22 mouse cellular contexts compared by ENCODE assay signal in the genomic region with DNA sequence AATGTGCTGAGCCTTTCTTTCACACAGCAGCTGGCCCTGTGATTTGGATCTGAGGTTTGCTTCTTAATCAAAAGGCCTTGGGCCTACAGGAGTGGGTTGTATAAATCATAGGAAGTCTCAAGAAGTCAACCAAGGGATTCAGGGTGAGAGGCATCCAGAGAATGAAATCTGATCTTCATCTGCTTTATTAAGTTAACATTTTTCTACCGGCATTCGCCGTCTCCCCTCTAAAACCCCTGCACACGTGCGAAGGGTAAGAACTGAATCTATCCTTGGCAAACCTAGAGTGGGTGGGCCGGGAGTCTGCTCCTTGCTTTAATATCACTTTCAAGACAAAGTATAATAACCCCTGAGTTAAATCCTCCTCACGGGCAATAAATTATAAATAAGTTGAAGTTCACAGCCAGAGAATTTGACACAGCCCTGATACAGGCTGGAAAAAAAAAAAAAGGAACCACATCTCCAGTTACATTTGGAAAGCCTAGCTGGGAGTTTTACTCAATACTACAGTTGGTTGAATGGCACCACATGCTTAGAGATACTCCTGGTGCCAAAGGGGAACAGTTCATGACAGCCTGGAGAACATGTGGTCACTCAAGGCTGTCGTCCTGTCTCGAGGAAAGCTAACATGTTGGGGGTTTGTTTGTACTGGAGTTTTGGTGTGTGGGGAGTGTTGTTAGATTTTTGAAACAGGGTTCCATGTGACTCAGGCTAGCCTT.
DNase-seq lines count a peak whose midpoint lies in the region; ATAC-seq and TF ChIP-seq lines count a peak whose summit lies in the region.
"Had no signal": no experiment of that assay in that cellular context is flagged by ENCODE, and none has a peak within 500 bp of the region (broad histone marks: within the 10 kb centered on the region; RNA-seq: fewer than 3 reads in every experiment).

No protein-coding gene starts in this region.

- no peak overlapping the region for H3K4me3 ChIP-seq in kidney, embryonic 15.5 days (replicated peaks)
- H3K4me3 ChIP-seq in limb, embryonic 14.5 days (replicated peaks; ENCODE audit: low read length): no peak overlapping the region
- H3K4me3 ChIP-seq in midbrain, embryonic 16.5 days (ENCODE audit: low read depth, low read length): no peak overlapping the region
- H3K4me3 ChIP-seq: forebrain, embryonic 10.5 days; heart, embryonic 15.5 days had no signal

- H3K27ac ChIP-seq in kidney, embryonic 15.5 days: peak overlapping the region; percentile 57
- no peak overlapping the region for H3K27ac ChIP-seq in limb, embryonic 14.5 days (replicated peaks; ENCODE audit: low read depth, low read length)
- H3K27ac ChIP-seq in midbrain, embryonic 16.5 days (ENCODE audit: low read length): no peak overlapping the region
- H3K27ac ChIP-seq: forebrain, embryonic 10.5 days; heart, embryonic 15.5 days; hindbrain, embryonic 14.5 days had no signal

- no peaks in the 10 kb centered on the region for H3K27me3 ChIP-seq in kidney, embryonic 15.5 days
- no peaks in the 10 kb centered on the region for H3K27me3 ChIP-seq in limb, embryonic 14.5 days (ENCODE audit: control insufficient read depth, insufficient read depth, low read length)
- H3K27me3 ChIP-seq in midbrain, embryonic 16.5 days (ENCODE audit: control insufficient read depth, insufficient read depth, low read depth, low read length): no peaks in the 10 kb centered on the region
- H3K27me3 ChIP-seq: heart, embryonic 15.5 days had no signal

- DNase-seq in kidney, postnatal 14 days: no peak
- DNase-seq in adipocyte (ENCODE audit: low spot score): peak; percentile 81
- peak; percentile 21 for DNase-seq in fibroblast of lung, adult 2 months (ENCODE audit: low read depth)
- DNase-seq in limb, embryonic 14.5 days (ENCODE audit: low spot score): peak; percentile 52
- no peak for DNase-seq in layer of hippocampus, postnatal 25 days (ENCODE audit: extremely low spot score in 1 of 2, low spot score in 1 of 2)
- no peak for DNase-seq in gastrocnemius, adult 8-10 months (ENCODE audit: low spot score in 2 of 2)
- DNase-seq: adrenal gland, postnatal 25 days; cerebellum, adult 8-10 months; gastrocnemius, postnatal 36 days; heart, postnatal 36 days; kidney, postnatal 10 days; layer of hippocampus, postnatal 36 days; lung, postnatal 10 days; thymus, postnatal 14 days had no signal

- H3K4me2 ChIP-seq in kidney, embryonic 15.5 days: no peak overlapping the region
- H3K4me2 ChIP-seq in limb, embryonic 14.5 days (replicated peaks; ENCODE audit: low read depth, low read length, severe bottlenecking): no peak overlapping the region
- no peak overlapping the region for H3K4me2 ChIP-seq in midbrain, embryonic 16.5 days (ENCODE audit: low read length)
- H3K4me2 ChIP-seq: heart, embryonic 15.5 days; hindbrain, embryonic 14.5 days; midbrain, embryonic 11.5 days had no signal

- H3K36me3 ChIP-seq in kidney, embryonic 15.5 days: no peaks in the 10 kb centered on the region
- no peaks in the 10 kb centered on the region for H3K36me3 ChIP-seq in limb, embryonic 14.5 days (ENCODE audit: control insufficient read depth, insufficient read depth, low read length)
- no peaks in the 10 kb centered on the region for H3K36me3 ChIP-seq in midbrain, embryonic 16.5 days (ENCODE audit: control insufficient read depth, insufficient read depth, low read length)
- H3K36me3 ChIP-seq: forebrain, embryonic 10.5 days; heart, embryonic 15.5 days had no signal

- TF ChIP-seq POLR2A in limb, embryonic 14.5 days (IDR thresholded peaks at IDR 0.05; ENCODE audit: borderline replicate concordance, extremely low read depth, insufficient read depth, insufficient read length): no peak

- no peak for ATAC-seq in kidney, embryonic 15.5 days (replicated peaks; ENCODE audit: low FRiP score)
- peak; percentile 41; the same call in 1 of the 2 replicates for ATAC-seq in limb, embryonic 14.5 days (ENCODE audit: low FRiP score, low read depth)
- no peak for ATAC-seq in midbrain, embryonic 16.5 days
- ATAC-seq: forebrain, embryonic 16.5 days; inflammation-experienced regulatory T-cells, adult 6 months had no signal

- no peak overlapping the region for H3K9ac ChIP-seq in kidney, embryonic 15.5 days
- no peak overlapping the region for H3K9ac ChIP-seq in limb, embryonic 14.5 days (ENCODE audit: low read depth, low read length, severe bottlenecking)
- H3K9ac ChIP-seq in midbrain, embryonic 16.5 days (ENCODE audit: low read depth, low read length): no peak overlapping the region
- H3K9ac ChIP-seq: heart, embryonic 15.5 days; hindbrain, embryonic 14.5 days had no signal

- H3K9me3 ChIP-seq in kidney, embryonic 15.5 days (replicated peaks): no peaks in the 10 kb centered on the region
- H3K9me3 ChIP-seq in limb, embryonic 14.5 days (ENCODE audit: control insufficient read depth, low read length): no peaks in the 10 kb centered on the region
- no peaks in the 10 kb centered on the region for H3K9me3 ChIP-seq in midbrain, embryonic 16.5 days (replicated peaks; ENCODE audit: control insufficient read depth, low read length, poor library complexity, severe bottlenecking)
- H3K9me3 ChIP-seq: forebrain, embryonic 10.5 days; heart, embryonic 15.5 days had no signal

- WGBS in kidney, embryonic 15.5 days: 31% methylated on average over 9 of the region's 9 CpGs
- 26% methylated on average over 9 of the region's 9 CpGs for WGBS in limb, embryonic 14.5 days
- 88% methylated on average over 9 of the region's 9 CpGs for WGBS in midbrain, embryonic 16.5 days

- H3K4me1 ChIP-seq in kidney, embryonic 15.5 days: peaks cover 6% of the 10 kb centered on the region
- H3K4me1 ChIP-seq in limb, embryonic 14.5 days (ENCODE audit: control insufficient read depth, insufficient read depth, low read length): peaks cover 10% of the 10 kb centered on the region; the same call in 1 of the 2 replicates
- peaks cover 2% of the 10 kb centered on the region; the same call in 1 of the 2 replicates for H3K4me1 ChIP-seq in midbrain, embryonic 16.5 days (ENCODE audit: control insufficient read depth, insufficient read depth, low read length)

Comparison
In these comparisons a context has a peak if more than half of its experiments do, and no peak if none do; other contexts are left out.
1. DNase-seq: peak in adipocyte (single experiment), fibroblast of lung, adult 2 months (single experiment) and limb, embryonic 14.5 days (single experiment); none in kidney, postnatal 14 days (single experiment), layer of hippocampus, postnatal 25 days (0 of 2) and gastrocnemius, adult 8-10 months (0 of 2).